Mouse (Mus musculus): ENCODE results near the gene Syndig1.
A peak's percentile ranks its signal among the peaks of the same experiment; 100 is the strongest.

Syndig1 gene

DNA sequence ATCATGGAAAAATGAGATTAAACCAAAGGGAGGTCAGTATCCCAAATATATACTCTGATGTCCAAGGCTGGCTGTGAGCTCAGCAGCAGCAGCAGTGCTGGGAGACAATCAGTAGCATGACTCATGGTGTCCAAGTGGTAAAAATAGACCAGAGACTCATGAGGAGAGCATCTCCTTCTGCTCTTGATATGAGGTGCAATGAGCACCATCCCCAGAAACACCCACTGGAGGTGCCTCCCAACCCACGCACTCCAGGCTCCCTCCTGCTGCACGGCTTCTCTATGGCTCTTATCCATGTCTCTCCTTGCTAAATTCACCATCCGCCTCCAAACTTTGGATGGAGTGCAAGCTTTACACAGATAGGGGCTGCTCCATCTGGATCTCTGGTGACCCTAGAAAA, 44.3 kb downstream of the Syndig1 start:
- DNase-seq (ENCODE audit: low spot score), result no peak

DNA sequence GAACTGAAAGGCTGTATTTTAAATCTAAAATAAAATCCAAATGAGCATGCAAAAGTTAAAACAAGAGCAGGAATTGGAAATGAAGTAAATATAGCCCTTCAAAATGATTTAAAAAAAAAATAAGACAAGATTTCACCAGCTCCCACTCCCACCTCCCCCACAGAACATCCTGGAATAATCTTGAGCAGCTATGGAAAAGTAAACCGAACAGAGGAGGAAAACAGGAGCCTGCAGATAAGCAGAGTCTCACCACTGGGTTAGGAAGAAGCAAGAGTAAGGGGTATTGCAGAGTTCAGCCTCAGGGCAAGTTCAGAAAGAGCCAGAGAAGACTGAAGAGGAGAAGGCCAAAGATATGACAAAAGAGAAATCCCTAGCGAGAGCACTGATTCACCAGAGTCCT, 48.9 kb downstream of the Syndig1 start:
- DNase-seq (ENCODE audit: low spot score), result no peak

DNA sequence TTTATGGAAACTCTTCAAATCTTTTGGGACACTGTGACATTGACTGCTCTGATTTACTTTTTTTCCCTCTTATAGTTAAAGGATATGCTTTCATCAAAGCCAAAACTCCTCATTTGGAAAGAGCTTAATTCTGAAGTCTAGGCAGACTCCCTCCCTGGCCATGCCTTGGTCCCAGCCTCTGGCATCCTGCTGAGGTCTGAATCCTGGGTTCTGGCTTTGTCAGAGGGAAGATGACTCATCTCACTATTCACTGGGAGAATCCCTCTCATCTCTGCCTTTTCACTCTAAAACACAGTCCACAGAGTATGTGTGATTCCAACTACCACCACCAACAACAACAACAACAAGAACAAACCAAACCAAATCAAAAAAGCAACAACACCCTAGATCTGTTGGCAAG, 58.6 kb downstream of the Syndig1 start:
- DNase-seq (ENCODE audit: low spot score), result no peak

GRCm38 (mm10) chr2:149891647-149892046, 62.6 kb downstream of the Syndig1 start:
- no peak for DNase-seq (ENCODE audit: low spot score)

GRCm38 (mm10) chr2:149896337-149896736, 67.3 kb downstream of the Syndig1 start:
- no peak for DNase-seq (ENCODE audit: low spot score)

DNA sequence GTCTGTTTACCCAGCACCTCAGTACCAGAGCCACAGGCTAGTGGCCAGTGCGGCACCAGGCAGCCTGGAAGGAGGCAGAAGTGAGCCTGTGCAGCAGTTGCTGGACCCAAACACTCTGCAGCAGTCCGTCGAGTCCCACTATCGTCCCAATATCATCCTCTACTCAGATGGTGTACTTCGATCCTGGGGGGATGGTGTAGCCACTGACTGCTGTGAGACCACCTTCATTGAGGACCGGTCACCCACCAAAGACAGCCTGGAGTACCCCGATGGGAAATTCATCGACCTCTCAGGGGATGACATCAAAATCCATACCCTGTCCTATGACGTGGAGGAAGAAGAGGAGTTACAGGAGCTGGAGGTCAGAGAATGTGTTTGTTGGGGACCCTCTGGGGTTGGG, 70.6 kb downstream of the Syndig1 start:
- no peak for DNase-seq (ENCODE audit: low spot score)

DNA sequence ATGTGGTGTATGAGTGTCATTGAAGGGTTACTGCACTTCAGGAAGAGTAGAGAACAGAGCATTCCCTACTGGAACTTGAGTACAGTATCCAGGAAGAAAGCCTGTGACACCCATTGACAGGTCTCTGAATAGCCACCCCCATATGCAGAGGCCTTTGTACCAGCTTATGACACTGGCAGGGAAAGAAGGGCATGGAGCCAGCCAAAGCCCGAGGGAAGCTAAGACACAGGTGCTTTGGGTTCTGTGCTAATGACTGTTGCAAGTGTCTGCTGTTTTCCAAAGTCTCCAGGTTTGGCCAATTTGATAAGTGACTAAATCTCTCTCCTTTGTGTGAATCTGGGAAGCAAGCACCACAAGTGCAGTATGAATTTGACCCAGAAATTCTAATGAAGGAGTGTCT, 71.6 kb downstream of the Syndig1 start:
- DNase-seq (ENCODE audit: low spot score), result no peak

DNA sequence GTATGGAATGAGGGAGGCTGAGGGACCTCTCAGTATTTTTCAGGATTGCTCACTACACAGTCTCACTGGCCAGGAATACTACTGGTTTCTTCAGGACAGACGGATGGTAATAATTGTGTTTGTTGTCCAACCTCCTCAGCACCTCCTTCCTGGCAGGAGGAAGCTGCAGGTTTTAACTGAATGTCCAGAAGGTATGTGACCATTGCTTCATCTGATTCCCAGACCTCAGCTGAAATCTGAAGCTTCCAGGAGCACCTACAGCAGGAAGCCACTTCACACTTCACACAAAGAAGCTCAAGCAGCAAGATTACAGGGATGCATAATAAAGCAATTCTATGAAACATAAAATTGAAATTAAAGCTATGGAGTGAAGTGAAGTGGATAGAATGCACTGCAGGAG, 75.4 kb downstream of the Syndig1 start:
- DNase-seq (ENCODE audit: low spot score), result no peak

DNA sequence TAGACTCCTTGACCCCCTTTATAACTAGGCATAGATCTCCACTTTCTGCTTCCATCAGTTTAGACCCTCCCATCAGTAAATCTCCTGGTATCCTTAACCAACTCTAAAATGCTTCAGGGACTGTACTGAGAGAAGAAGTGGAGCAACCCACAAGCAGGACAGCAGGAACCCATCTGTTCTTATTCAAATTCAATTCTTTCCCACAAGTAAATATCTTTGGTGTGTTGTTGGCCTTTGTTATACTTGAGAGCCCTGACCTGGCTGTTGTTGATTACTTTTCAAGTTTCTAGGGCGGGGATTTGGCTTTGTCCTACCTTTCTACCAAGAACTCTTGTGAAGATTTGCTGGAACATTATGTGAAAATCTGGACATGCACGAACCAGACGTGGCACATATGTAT, 77.7 kb downstream of the Syndig1 start:
- no peak for DNase-seq (ENCODE audit: low spot score)

DNA sequence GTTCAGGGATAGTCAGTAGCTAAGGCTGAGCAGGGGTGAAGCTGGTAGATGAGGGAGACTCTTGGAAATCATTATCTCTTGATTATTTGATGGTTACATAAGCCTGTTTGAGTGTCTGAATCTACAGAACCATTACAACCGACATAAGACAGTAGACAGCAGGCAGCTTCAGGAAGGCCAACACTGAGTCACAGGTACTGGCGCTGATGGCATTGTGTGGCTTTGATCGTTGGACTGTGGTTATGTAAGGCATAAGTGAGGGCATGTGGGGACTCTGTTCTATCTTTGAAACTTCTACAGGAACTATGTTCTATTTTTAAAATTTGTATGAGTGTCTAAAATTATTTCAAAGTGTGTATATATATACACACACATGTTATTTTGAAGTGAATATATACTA, 88.2 kb downstream of the Syndig1 start:
- no peak for DNase-seq (ENCODE audit: low spot score)

DNA sequence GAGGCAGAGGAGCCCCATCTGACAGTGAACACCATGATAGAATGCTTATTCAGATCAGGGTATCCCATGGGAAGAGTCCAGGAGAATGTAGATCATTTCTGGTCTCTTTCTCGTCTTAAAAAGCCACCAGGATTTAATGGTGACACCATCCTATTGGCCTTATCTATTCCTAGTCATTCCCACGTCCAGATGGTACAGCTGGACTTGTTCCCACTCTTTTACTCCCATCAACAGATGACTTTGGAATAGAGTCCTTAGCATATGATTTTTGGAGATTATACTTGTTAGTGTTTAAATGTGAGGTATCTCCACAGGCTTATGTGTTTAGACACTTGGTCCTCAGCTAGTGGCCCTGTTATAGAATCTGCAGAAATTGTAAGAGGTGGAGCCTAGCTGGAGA, 94.5 kb downstream of the Syndig1 start:
- DNase-seq (ENCODE audit: low spot score), result no peak

DNA sequence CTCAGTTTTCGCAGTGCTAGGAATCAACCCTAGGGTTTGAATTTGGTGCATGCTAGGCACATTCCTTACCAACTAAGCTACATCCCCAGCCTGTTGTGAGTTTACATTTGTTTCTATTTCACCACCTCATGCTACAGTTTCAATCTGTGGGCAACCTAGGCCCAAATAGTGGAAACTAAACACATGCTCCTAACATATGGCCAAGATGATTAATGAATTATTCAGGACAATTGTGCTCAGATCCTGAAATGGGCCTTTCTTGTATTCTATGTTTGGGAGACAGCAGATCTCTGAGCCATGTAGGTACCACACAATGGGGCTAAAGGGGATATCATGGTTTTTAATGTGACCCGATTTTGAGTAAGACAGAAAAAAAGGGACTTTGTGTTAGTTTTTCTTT, 96.9 kb downstream of the Syndig1 start:
- DNase-seq (ENCODE audit: low spot score), result no peak

DNA sequence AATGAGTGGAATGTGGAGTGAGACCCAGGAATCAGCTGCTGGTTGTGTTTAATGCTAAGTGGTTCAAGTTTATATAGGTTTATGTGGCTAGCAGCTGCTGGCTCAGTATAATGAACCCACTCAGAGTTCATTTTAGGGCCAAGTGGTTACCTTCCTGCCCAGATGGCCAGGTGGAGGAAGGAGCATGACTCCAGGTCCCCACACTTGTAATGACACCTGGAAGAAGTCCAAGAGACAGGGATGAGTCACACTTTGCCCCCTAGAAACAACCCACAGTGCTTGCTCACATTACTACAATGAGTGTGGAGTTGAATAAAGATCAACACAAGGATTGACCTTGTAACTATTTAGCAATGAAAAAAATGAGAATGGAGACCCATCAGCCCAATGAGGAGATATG, 98.0 kb downstream of the Syndig1 start:
- DNase-seq (ENCODE audit: low spot score), result no peak

DNA sequence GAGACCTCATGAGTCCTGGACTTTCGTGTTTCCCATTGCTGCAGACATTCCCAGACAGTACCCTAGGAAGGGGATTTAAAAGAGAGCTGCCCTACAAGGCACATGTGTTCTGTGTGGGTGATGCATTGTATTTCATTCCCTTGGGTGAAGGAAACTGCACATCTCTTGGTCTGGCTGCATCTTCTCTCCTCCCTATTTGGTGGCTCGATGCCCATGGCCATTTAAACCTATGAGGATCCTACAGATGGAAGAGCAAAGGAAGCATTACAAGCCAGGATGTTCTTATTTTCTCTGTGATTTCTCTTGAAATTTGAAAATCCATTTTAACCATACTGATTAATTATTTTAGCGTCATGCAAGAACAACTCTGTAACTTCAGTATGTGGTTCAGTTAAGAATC, 98.5 kb downstream of the Syndig1 start:
- DNase-seq (ENCODE audit: low spot score), result no peak

- no peak for DNase-seq (ENCODE audit: low spot score)
Measured at GRCm38 (mm10) chr2:149929986-149930385, 101.0 kb downstream of the Syndig1 start.

DNA sequence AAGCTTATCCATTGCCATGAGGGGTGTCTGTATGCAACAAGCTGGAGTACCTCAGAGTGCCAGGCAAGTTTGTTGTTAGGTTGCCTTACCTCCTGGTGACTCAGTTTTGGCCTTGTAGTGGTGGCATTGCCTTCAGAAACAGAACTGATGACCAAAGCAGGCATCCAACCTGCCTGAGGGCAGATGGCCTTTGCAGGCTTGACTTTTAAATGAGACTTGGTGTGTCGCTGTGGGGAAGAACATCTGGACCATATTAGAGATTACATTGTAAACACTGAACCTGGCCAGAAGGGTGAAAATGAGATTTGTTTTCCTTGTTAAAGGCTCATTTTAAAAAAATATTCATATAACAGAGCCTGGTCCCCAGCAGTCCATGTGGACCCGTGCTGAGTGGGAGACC, 102.1 kb downstream of the Syndig1 start:
- no peak for DNase-seq (ENCODE audit: low spot score)

DNA sequence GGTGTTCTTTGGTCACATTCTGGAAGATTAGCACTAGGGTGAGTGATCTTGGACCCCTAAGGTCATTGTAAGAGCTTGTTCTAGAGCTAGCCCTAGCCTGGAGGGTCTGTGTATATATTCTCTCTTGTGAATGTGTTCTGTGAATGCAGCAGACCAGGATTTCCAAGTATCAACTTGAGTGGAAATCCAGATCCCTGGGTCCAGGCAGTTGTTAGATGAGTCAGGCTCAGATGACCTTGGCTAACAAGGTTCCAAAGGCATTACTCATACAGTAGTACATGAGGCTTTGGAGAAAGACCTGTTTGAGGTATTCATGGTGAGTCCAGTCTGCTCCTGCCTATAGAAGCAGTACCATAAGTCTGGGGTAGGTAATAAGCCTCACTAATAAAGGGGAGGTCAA, 103.1 kb downstream of the Syndig1 start:
- DNase-seq (ENCODE audit: low spot score), result no peak

GRCm38 (mm10) chr2:149933247-149933898, 104.4 kb downstream of the Syndig1 start:
- DNase-seq (ENCODE audit: low spot score), result no peak

DNA sequence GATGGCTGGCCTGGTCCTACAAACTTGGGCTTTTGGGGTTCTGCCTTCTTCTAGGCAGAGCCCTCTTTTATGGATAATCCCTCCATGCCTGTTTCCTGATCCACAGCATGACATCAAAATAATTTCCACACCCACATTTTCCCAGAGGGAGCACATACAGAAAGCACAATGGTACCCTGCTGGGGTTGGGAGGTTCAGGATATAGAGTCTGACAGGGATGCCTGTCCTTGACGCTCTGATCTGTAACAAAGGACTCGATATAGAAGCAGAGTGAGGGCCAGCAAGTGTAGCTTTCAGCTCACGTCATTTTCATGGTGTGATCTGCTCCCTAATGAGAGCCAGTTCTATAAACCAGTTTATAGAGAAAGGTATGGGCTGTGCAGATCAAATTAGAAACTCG, 105.1 kb downstream of the Syndig1 start:
- no peak for DNase-seq (ENCODE audit: low spot score)

GRCm38 (mm10) chr2:149938829-149939228, 109.8 kb downstream of the Syndig1 start:
- no peak for DNase-seq (ENCODE audit: low spot score)

GRCm38 (mm10) chr2:149939586-149939985, 110.6 kb downstream of the Syndig1 start:
- DNase-seq (ENCODE audit: low spot score), result no peak

- no peak for DNase-seq (ENCODE audit: low spot score)
Measured at GRCm38 (mm10) chr2:149950641-149951040, 121.6 kb downstream of the Syndig1 start.

DNA sequence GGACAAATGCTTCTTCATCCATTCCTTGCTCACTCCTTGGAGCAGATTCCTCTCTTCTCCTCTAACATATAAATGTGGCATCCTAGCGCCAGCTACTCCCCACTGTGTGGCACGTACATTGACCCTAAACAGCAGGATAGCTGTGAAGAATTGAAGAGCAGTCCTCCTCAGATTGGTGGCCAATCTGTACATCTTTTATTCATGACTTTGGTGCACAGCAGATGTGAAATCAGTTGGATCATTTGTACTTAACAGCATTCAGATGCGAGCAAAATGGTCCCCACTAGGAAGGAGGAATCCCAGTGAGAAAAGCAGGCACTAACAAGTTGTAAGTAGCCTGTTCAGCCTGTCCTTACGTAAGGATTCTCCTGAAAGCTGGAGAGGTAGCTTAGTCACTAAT, 142.0 kb downstream of the Syndig1 start:
- no peak for DNase-seq (ENCODE audit: low spot score)

- peak; percentile 12 for DNase-seq (ENCODE audit: low spot score)
Measured at GRCm38 (mm10) chr2:149973583-149973982, 144.6 kb downstream of the Syndig1 start.

- no peak for DNase-seq (ENCODE audit: low spot score)
Measured at GRCm38 (mm10) chr2:149980419-149980818, 151.4 kb downstream of the Syndig1 start.

Measured in urinary bladder, postnatal 10 days (tissue).